Mouse (Mus musculus) embryonic facial prominence, embryonic 10.5 days (tissue): Measurements from ENCODE around the gene Tomt. TPM values are rescaled to one million over a fixed set of nuclear protein-coding genes. Genes with fewer than 3 reads are reported as not detected.

Experiments
- DNase-seq: peaks from one replicate; pipeline ENCODE4 v3.0.0-alpha.2; 2017; ENCODE audit warnings: low spot score
- H3K27ac ChIP-seq: fragments of 300-500 bp; sonication (generic); replicated peaks from 2 replicates; pipeline ENCODE4 v1.5.1; 2016; ENCODE audit warnings: mild to moderate bottlenecking
- H3K27me3 ChIP-seq: fragments of 300-500 bp; sonication (generic); replicated peaks from 2 replicates; pipeline ENCODE4 v1.6.1; 2016; ENCODE audit warnings: low read depth, mild to moderate bottlenecking; ENCODE audit not compliant: poor library complexity, severe bottlenecking
- H3K36me3 ChIP-seq: fragments of 300-500 bp; sonication (generic); replicated peaks from 2 replicates; pipeline ENCODE4 v1.6.1; 2016; ENCODE audit warnings: mild to moderate bottlenecking, moderate library complexity
- H3K4me1 ChIP-seq: fragments of 300-500 bp; sonication (generic); 2 replicates; pipeline ENCODE4 v1.6.1; 2016
- H3K4me3 ChIP-seq: fragments of 300-500 bp; sonication (generic); 2 replicates; pipeline ENCODE4 v1.5.1; 2016; ENCODE audit warnings: mild to moderate bottlenecking, moderate library complexity
- H3K9me3 ChIP-seq: fragments of 300-500 bp; sonication (generic); 2 replicates; pipeline ENCODE4 v1.6.1; 2016; ENCODE audit warnings: mild to moderate bottlenecking
- WGBS: fragments of 180-500 bp; shearing (Covaris S2); methylation state at CpG from one replicate; pipeline ENCODE4 v1.1.7; 2016; 5-methylcytosine and 5-hydroxymethylcytosine counted together
- polyA plus RNA-seq: library from polyadenylated mRNA; unstranded; fragments of >200 nt; fragmentation: Nextera tagmentation; extraction: Ambion mirVana; gene quantifications from 2 replicates; pipeline ENCODE4 v1.2.1, GENCODE M21; 2016

Gene Tomt
- polyA plus RNA-seq, 1 experiment from 2014 or later = 0.72 TPM

GRCm38 (mm10) chr7:101896104-101897066 is 9.8 kb downstream of the Tomt start:
- H3K36me3 ChIP-seq = peaks cover 33% of the 10 kb centered on the region
- DNase-seq = peak; percentile 96

GRCm38 (mm10) chr7:101895695-101896094 is 10.5 kb downstream of the Tomt start:
- H3K27me3 ChIP-seq = no peaks in the 10 kb centered on the region
- peaks cover 14% of the 10 kb centered on the region for H3K4me1 ChIP-seq
- H3K4me3 ChIP-seq = peak overlapping the region; percentile 68
- H3K27ac ChIP-seq = peak overlapping the region; percentile 95
- no peaks in the 10 kb centered on the region for H3K9me3 ChIP-seq
- WGBS = 38% methylated on average over 9 of the region's 9 CpGs
- H3K36me3 ChIP-seq = peaks cover 27% of the 10 kb centered on the region
- DNase-seq = no peak

More at GRCm38 (mm10) chr7:101896104-101897066, 9.8 kb downstream of the Tomt start:
- no peaks in the 10 kb centered on the region for H3K27me3 ChIP-seq
- under 1% methylated on average over 57 of the region's 57 CpGs for WGBS
- no peaks in the 10 kb centered on the region for H3K9me3 ChIP-seq
- peak overlapping the region; percentile 68 for H3K4me3 ChIP-seq
- H3K4me1 ChIP-seq = peaks cover 20% of the 10 kb centered on the region
- H3K27ac ChIP-seq = peak overlapping the region; percentile 95

GRCm38 (mm10) chr7:101888460-101888859 is 17.7 kb downstream of the Tomt start:
- H3K4me3 ChIP-seq = no peak overlapping the region
- WGBS = 85% methylated on average over 4 of the region's 4 CpGs
- no peaks in the 10 kb centered on the region for H3K9me3 ChIP-seq

GRCm38 (mm10) chr7:101886274-101886673 is 19.9 kb downstream of the Tomt start:
- no peaks in the 10 kb centered on the region for H3K4me1 ChIP-seq
- H3K9me3 ChIP-seq = no peaks in the 10 kb centered on the region
- no peaks in the 10 kb centered on the region for H3K27me3 ChIP-seq
- 87% methylated on average over 6 of the region's 6 CpGs for WGBS
- H3K36me3 ChIP-seq = no peaks in the 10 kb centered on the region
- DNase-seq = no peak
- H3K4me3 ChIP-seq = no peak overlapping the region
- H3K27ac ChIP-seq = no peak overlapping the region

More at GRCm38 (mm10) chr7:101888460-101888859, 17.7 kb downstream of the Tomt start:
- Histone ChIP-seq H3K27me3 (no peaks in the 10 kb centered on the region), H3K27ac (no peak overlapping the region), H3K4me1 (no peaks in the 10 kb centered on the region), H3K36me3 (no peaks in the 10 kb centered on the region)
- no peak for DNase-seq

GRCm38 (mm10) chr7:101884160-101884559 is 22.0 kb downstream of the Tomt start:
- Histone ChIP-seq H3K4me1 (no peaks in the 10 kb centered on the region), H3K27me3 (no peaks in the 10 kb centered on the region), H3K4me3 (no peak overlapping the region), H3K27ac (no peak overlapping the region), H3K9me3 (no peaks in the 10 kb centered on the region), H3K36me3 (no peaks in the 10 kb centered on the region)
- no peak for DNase-seq
- 91% methylated on average over 4 of the region's 4 CpGs for WGBS

- no peaks in the 10 kb centered on the region for H3K36me3 ChIP-seq
- H3K27ac ChIP-seq = 0 out of 2 replicates have a peak overlapping the region, but pooled peaks have one; percentile 14
- H3K4me3 ChIP-seq = no peak overlapping the region
- no peaks in the 10 kb centered on the region for H3K4me1 ChIP-seq
- H3K9me3 ChIP-seq = no peaks in the 10 kb centered on the region
- H3K27me3 ChIP-seq = no peaks in the 10 kb centered on the region
- WGBS = 78% methylated on average over 9 of the region's 9 CpGs
- no peak for DNase-seq
These were observed 23.6 kb downstream of the Tomt start for GRCm38 (mm10) chr7:101882413-101883154.

- no peak overlapping the region for H3K27ac ChIP-seq
- H3K36me3 ChIP-seq = no peaks in the 10 kb centered on the region
- no peaks in the 10 kb centered on the region for H3K9me3 ChIP-seq
- H3K4me1 ChIP-seq = no peaks in the 10 kb centered on the region
- WGBS = 78% methylated on average over 4 of the region's 4 CpGs
- no peak overlapping the region for H3K4me3 ChIP-seq
- DNase-seq = no peak
- no peaks in the 10 kb centered on the region for H3K27me3 ChIP-seq
These were observed 25.3 kb downstream of the Tomt start for GRCm38 (mm10) chr7:101880855-101881254.

- H3K27me3 ChIP-seq = no peaks in the 10 kb centered on the region
- H3K4me1 ChIP-seq = no peaks in the 10 kb centered on the region
- H3K27ac ChIP-seq = no peak overlapping the region
- no peak for DNase-seq
- no peaks in the 10 kb centered on the region for H3K9me3 ChIP-seq
- no peaks in the 10 kb centered on the region for H3K36me3 ChIP-seq
- WGBS = 90% methylated on average over 1 of the region's 1 CpGs
- H3K4me3 ChIP-seq = no peak overlapping the region
These were observed 30.2 kb downstream of the Tomt start for GRCm38 (mm10) chr7:101875978-101876377.

GRCm38 (mm10) chr7:101871296-101871695 is 34.9 kb downstream of the Tomt start:
- no peaks in the 10 kb centered on the region for H3K36me3 ChIP-seq
- no peaks in the 10 kb centered on the region for H3K9me3 ChIP-seq
- H3K4me3 ChIP-seq = no peak overlapping the region
- 91% methylated on average over 3 of the region's 3 CpGs for WGBS
- peaks cover 7% of the 10 kb centered on the region; the same call in 1 of the 2 replicates for H3K4me1 ChIP-seq
- DNase-seq = no peak
- no peak overlapping the region for H3K27ac ChIP-seq
- H3K27me3 ChIP-seq = no peaks in the 10 kb centered on the region

GRCm38 (mm10) chr7:101870629-101871028 is 35.5 kb downstream of the Tomt start, which contains the start of gene Folr1:
Gene Folr1 (minus strand): TSS chr7:101870788.
- no peak within 1 kb of the TSS for H3K27ac ChIP-seq
- DNase-seq = no peak
- H3K4me3 ChIP-seq = no peak within 1 kb of the TSS
- H3K4me1 ChIP-seq = peaks cover 7% of the 10 kb centered on the region; the same call in 1 of the 2 replicates
- 83% methylated on average over 2 of the region's 2 CpGs for WGBS
- H3K27me3 ChIP-seq = no peaks in the 10 kb centered on the region
- H3K9me3 ChIP-seq = no peaks in the 10 kb centered on the region
- H3K36me3 ChIP-seq = no peaks in the 10 kb centered on the region

GRCm38 (mm10) chr7:101869163-101869500 is 37.0 kb downstream of the Tomt start:
- DNase-seq = no peak
- Histone ChIP-seq H3K36me3 (no peaks in the 10 kb centered on the region), H3K27ac (no peak overlapping the region), H3K9me3 (no peaks in the 10 kb centered on the region), H3K4me1 (peaks cover 7% of the 10 kb centered on the region; the same call in 1 of the 2 replicates), H3K4me3 (no peak overlapping the region), H3K27me3 (no peaks in the 10 kb centered on the region)
- 55% methylated on average over 7 of the region's 7 CpGs for WGBS

- no peak overlapping the region for H3K27ac ChIP-seq
- no peak for DNase-seq
- H3K36me3 ChIP-seq = no peaks in the 10 kb centered on the region
- no peaks in the 10 kb centered on the region for H3K27me3 ChIP-seq
- no peaks in the 10 kb centered on the region for H3K9me3 ChIP-seq
- WGBS = 64% methylated on average over 13 of the region's 13 CpGs
- no peak overlapping the region for H3K4me3 ChIP-seq
- peaks cover 7% of the 10 kb centered on the region; the same call in 1 of the 2 replicates for H3K4me1 ChIP-seq
These were observed 37.7 kb downstream of the Tomt start for GRCm38 (mm10) chr7:101868241-101869162.
